Mouse (Mus musculus): Measurements from ENCODE around the gene Sdk1. TPM values are rescaled to one million over a fixed set of nuclear protein-coding genes. Genes with fewer than 3 reads are reported as not detected.

Sdk1 gene
- polyA plus RNA-seq, 1 experiment from 2014 or later, result 1.7 TPM

GRCm38 (mm10) chr5:141393846-141394245, 152.6 kb downstream of the Sdk1 start:
- Histone ChIP-seq H3K9ac (replicated peaks) (no peak overlapping the region), H3K27me3 (no peaks in the 10 kb centered on the region), H3K27ac (replicated peaks) (no peak overlapping the region), H3K4me3 (no peak overlapping the region), H3K4me1 (peaks cover under 1% of the 10 kb centered on the region; the same call in 1 of the 2 replicates), H3K4me2 (replicated peaks) (no peak overlapping the region), H3K36me3 (no peaks in the 10 kb centered on the region), H3K9me3 (no peaks in the 10 kb centered on the region)
- no peak for ATAC-seq (ENCODE audit: low FRiP score, low read depth)
- 74% methylated on average over 4 of the region's 4 CpGs for WGBS

DNA sequence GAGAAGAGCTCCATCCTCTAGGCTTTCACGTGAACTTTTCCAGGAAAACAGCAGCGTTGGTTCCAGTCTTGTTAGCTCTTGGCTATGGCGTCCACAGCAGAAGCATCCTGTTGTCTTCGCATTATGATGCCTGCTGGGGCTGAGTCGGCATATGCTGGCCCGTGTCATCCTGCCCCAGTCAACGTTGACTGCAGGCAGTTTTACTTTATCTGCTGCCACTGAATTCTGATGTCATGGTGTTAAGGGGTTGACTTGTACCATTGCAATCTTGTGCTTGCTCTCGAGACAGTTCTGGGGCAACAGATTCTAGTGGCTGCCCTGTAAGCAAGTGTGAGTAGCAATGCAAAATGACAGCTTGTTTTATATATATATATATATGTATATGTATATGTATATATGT, 153.3 kb downstream of the Sdk1 start:
- H3K9me3 ChIP-seq, result no peaks in the 10 kb centered on the region
- no peak overlapping the region for H3K4me3 ChIP-seq
- no peak overlapping the region for H3K9ac ChIP-seq (replicated peaks)
- H3K27me3 ChIP-seq, result no peaks in the 10 kb centered on the region
- WGBS, result 94% methylated on average over 8 of the region's 8 CpGs
- no peak overlapping the region for H3K4me2 ChIP-seq (replicated peaks)
- no peaks in the 10 kb centered on the region for H3K36me3 ChIP-seq
- H3K27ac ChIP-seq (replicated peaks), result no peak overlapping the region
- no peak for ATAC-seq (ENCODE audit: low FRiP score, low read depth)
- H3K4me1 ChIP-seq, result no peaks in the 10 kb centered on the region

- H3K4me1 ChIP-seq, result peaks cover 21% of the 10 kb centered on the region
- no peaks in the 10 kb centered on the region for H3K27me3 ChIP-seq
- no peak overlapping the region for H3K9ac ChIP-seq (replicated peaks)
- H3K9me3 ChIP-seq, result no peaks in the 10 kb centered on the region
- no peak overlapping the region for H3K4me2 ChIP-seq (replicated peaks)
- H3K36me3 ChIP-seq, result no peaks in the 10 kb centered on the region
- no peak overlapping the region for H3K4me3 ChIP-seq
- H3K27ac ChIP-seq (replicated peaks), result no peak overlapping the region
- no peak for ATAC-seq (ENCODE audit: low FRiP score, low read depth)
- 55% methylated on average over 8 of the region's 8 CpGs for WGBS
These were observed 162.5 kb downstream of the Sdk1 start for GRCm38 (mm10) chr5:141403741-141404140.

DNA sequence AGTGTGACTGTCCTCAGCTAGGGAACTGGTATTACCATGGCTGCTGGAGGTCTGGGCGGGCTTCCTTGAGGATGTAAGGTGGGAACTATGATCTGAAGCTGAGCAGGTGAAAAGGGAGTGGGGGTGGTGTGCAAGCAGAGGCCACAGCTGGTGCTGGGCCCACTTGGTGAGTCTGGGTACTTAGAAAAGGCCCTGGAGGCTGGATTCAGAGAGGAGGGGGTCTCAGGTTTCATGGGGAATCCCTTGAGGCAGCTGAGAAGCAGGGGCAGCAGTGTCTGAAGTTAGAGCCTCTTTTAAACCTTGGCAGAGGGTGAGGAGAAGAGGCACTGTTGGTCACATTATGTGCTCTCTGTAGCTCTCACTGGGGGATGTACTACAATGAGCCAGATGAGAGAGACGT, 163.4 kb downstream of the Sdk1 start:
- Histone ChIP-seq H3K27me3 (no peaks in the 10 kb centered on the region), H3K4me2 (replicated peaks) (no peak overlapping the region), H3K4me1 (peaks cover 21% of the 10 kb centered on the region), H3K9me3 (no peaks in the 10 kb centered on the region), H3K4me3 (no peak overlapping the region), H3K36me3 (no peaks in the 10 kb centered on the region), H3K27ac (replicated peaks) (no peak overlapping the region), H3K9ac (replicated peaks) (no peak overlapping the region)
- no peak for ATAC-seq (ENCODE audit: low FRiP score, low read depth)
- WGBS, result 20% methylated on average over 2 of the region's 2 CpGs

GRCm38 (mm10) chr5:141406926-141407325, 165.6 kb downstream of the Sdk1 start:
- H3K27ac ChIP-seq (replicated peaks), result no peak overlapping the region
- no peaks in the 10 kb centered on the region for H3K9me3 ChIP-seq
- WGBS, result 79% methylated on average over 7 of the region's 7 CpGs
- no peak overlapping the region for H3K9ac ChIP-seq (replicated peaks)
- no peaks in the 10 kb centered on the region for H3K36me3 ChIP-seq
- H3K4me1 ChIP-seq, result peaks cover 21% of the 10 kb centered on the region
- no peaks in the 10 kb centered on the region for H3K27me3 ChIP-seq
- H3K4me3 ChIP-seq, result no peak overlapping the region
- no peak overlapping the region for H3K4me2 ChIP-seq (replicated peaks)
- no peak for ATAC-seq (ENCODE audit: low FRiP score, low read depth)

GRCm38 (mm10) chr5:141413013-141413412, 171.7 kb downstream of the Sdk1 start:
- H3K4me2 ChIP-seq (replicated peaks), result no peak overlapping the region
- no peak for ATAC-seq (ENCODE audit: low FRiP score, low read depth)
- H3K27me3 ChIP-seq, result no peaks in the 10 kb centered on the region
- no peak overlapping the region for H3K9ac ChIP-seq (replicated peaks)
- H3K27ac ChIP-seq (replicated peaks), result no peak overlapping the region
- H3K4me1 ChIP-seq, result no peaks in the 10 kb centered on the region
- no peak overlapping the region for H3K4me3 ChIP-seq
- 72% methylated on average over 11 of the region's 11 CpGs for WGBS
- no peaks in the 10 kb centered on the region for H3K36me3 ChIP-seq
- no peaks in the 10 kb centered on the region for H3K9me3 ChIP-seq

- H3K27me3 ChIP-seq, result no peaks in the 10 kb centered on the region
- H3K4me2 ChIP-seq (replicated peaks), result no peak overlapping the region
- H3K9me3 ChIP-seq, result no peaks in the 10 kb centered on the region
- WGBS, result 83% methylated on average over 10 of the region's 10 CpGs
- no peak overlapping the region for H3K9ac ChIP-seq (replicated peaks)
- H3K27ac ChIP-seq (replicated peaks), result no peak overlapping the region
- H3K4me3 ChIP-seq, result no peak overlapping the region
- no peaks in the 10 kb centered on the region for H3K4me1 ChIP-seq
- ATAC-seq (ENCODE audit: low FRiP score, low read depth), result no peak
- no peaks in the 10 kb centered on the region for H3K36me3 ChIP-seq
These were observed 174.5 kb downstream of the Sdk1 start for GRCm38 (mm10) chr5:141415644-141416243.

GRCm38 (mm10) chr5:141428132-141428531, 186.8 kb downstream of the Sdk1 start:
- no peaks in the 10 kb centered on the region for H3K36me3 ChIP-seq
- WGBS, result 80% methylated on average over 3 of the region's 3 CpGs
- no peak for ATAC-seq (ENCODE audit: low FRiP score, low read depth)
- no peak overlapping the region for H3K9ac ChIP-seq (replicated peaks)
- H3K27me3 ChIP-seq, result no peaks in the 10 kb centered on the region
- H3K4me3 ChIP-seq, result no peak overlapping the region
- H3K4me2 ChIP-seq (replicated peaks), result no peak overlapping the region
- peaks cover 11% of the 10 kb centered on the region; the same call in 1 of the 2 replicates for H3K4me1 ChIP-seq
- no peak overlapping the region for H3K27ac ChIP-seq (replicated peaks)
- H3K9me3 ChIP-seq, result no peaks in the 10 kb centered on the region

GRCm38 (mm10) chr5:141433286-141433685, 192.0 kb downstream of the Sdk1 start:
- Histone ChIP-seq H3K27me3 (no peaks in the 10 kb centered on the region), H3K4me2 (replicated peaks) (no peak overlapping the region), H3K4me3 (no peak overlapping the region), H3K9me3 (no peaks in the 10 kb centered on the region), H3K36me3 (no peaks in the 10 kb centered on the region), H3K9ac (replicated peaks) (no peak overlapping the region), H3K4me1 (peaks cover 11% of the 10 kb centered on the region; the same call in 1 of the 2 replicates), H3K27ac (replicated peaks) (no peak overlapping the region)
- no peak for ATAC-seq (ENCODE audit: low FRiP score, low read depth)
- 85% methylated on average over 2 of the region's 2 CpGs for WGBS

- H3K4me1 ChIP-seq, result no peaks in the 10 kb centered on the region
- WGBS, result 78% methylated on average over 1 of the region's 1 CpGs
- no peak for ATAC-seq (ENCODE audit: low FRiP score, low read depth)
- no peak overlapping the region for H3K9ac ChIP-seq (replicated peaks)
- no peak overlapping the region for H3K4me2 ChIP-seq (replicated peaks)
- H3K27me3 ChIP-seq, result no peaks in the 10 kb centered on the region
- no peak overlapping the region for H3K27ac ChIP-seq (replicated peaks)
- H3K36me3 ChIP-seq, result no peaks in the 10 kb centered on the region
- no peak overlapping the region for H3K4me3 ChIP-seq
- H3K9me3 ChIP-seq, result no peaks in the 10 kb centered on the region
These were observed 206.0 kb downstream of the Sdk1 start for GRCm38 (mm10) chr5:141447247-141447646.

DNA sequence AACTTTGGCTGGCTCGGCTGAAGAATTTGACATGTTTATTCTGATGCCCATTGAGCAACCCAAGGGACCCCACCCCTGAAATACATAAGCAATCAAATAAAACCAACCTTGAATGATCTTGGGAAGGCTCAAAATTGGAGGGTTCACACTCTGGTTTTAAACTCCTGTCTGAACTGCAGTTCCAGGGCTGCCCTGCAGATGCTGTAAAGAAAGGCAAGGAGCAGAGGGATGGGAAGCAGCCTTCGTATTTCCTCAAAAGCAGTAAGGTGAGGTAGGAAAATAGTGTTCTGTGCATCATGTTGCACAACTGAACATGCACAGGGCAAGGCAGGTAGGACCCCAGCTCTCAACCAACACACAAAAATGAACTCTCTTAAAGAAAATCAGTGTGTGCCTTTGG, 222.1 kb downstream of the Sdk1 start:
- H3K36me3 ChIP-seq, result no peaks in the 10 kb centered on the region
- H3K27me3 ChIP-seq, result no peaks in the 10 kb centered on the region
- 82% methylated on average over 2 of the region's 2 CpGs for WGBS
- no peak overlapping the region for H3K4me3 ChIP-seq
- no peak overlapping the region for H3K4me2 ChIP-seq (replicated peaks)
- no peak for ATAC-seq (ENCODE audit: low FRiP score, low read depth)
- no peak overlapping the region for H3K9ac ChIP-seq (replicated peaks)
- no peak overlapping the region for H3K27ac ChIP-seq (replicated peaks)
- H3K9me3 ChIP-seq, result no peaks in the 10 kb centered on the region
- peaks cover 7% of the 10 kb centered on the region; the same call in 1 of the 2 replicates for H3K4me1 ChIP-seq

DNA sequence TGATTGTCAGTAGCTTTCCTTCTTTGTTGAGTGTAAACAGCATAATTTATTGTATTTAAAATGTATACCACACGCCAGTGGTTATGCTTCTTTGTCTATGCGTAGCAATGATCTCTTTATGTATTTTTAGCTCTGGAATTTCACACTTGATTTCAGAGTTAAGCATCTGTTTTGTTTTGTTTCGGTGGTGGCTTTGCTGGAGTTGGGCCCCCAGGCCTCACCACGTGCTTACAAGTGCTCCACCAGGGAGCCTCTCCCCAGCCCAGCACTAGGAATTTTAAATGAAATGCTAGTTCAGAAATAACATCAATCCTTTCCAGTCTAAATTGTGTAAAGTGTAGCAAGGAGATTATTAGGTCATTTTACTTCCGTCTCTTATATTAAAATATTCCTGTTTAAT, 227.5 kb downstream of the Sdk1 start:
- Histone ChIP-seq H3K27ac (replicated peaks) (no peak overlapping the region), H3K4me2 (replicated peaks) (no peak overlapping the region), H3K4me1 (peaks cover 11% of the 10 kb centered on the region; the same call in 1 of the 2 replicates), H3K27me3 (no peaks in the 10 kb centered on the region), H3K36me3 (no peaks in the 10 kb centered on the region), H3K9me3 (no peaks in the 10 kb centered on the region), H3K9ac (replicated peaks) (no peak overlapping the region), H3K4me3 (no peak overlapping the region)
- ATAC-seq (ENCODE audit: low FRiP score, low read depth), result no peak
- 35% methylated on average over 5 of the region's 5 CpGs for WGBS

GRCm38 (mm10) chr5:141505281-141505680, 264.0 kb downstream of the Sdk1 start:
- Histone ChIP-seq H3K4me3 (no peak overlapping the region), H3K27me3 (no peaks in the 10 kb centered on the region), H3K27ac (replicated peaks) (no peak overlapping the region), H3K9ac (replicated peaks) (no peak overlapping the region), H3K4me1 (no peaks in the 10 kb centered on the region), H3K36me3 (no peaks in the 10 kb centered on the region), H3K9me3 (no peaks in the 10 kb centered on the region), H3K4me2 (replicated peaks) (no peak overlapping the region)
- 75% methylated on average over 6 of the region's 6 CpGs for WGBS
- no peak for ATAC-seq (ENCODE audit: low FRiP score, low read depth)

Measured in midbrain, embryonic 12.5 days (tissue).